Mouse (Mus musculus): ENCODE results near the gene Sh2b2. TPM values are rescaled to one million over a fixed set of nuclear protein-coding genes. Genes with fewer than 3 reads are reported as not detected.
A peak's percentile ranks its signal among the peaks of the same experiment; 100 is the strongest.

Sh2b2 gene
- 14.4 and 17.7 TPM in 2 replicates for polyA plus RNA-seq (2016; fragmentation: Nextera tagmentation; extraction: Ambion mirVana)

DNA sequence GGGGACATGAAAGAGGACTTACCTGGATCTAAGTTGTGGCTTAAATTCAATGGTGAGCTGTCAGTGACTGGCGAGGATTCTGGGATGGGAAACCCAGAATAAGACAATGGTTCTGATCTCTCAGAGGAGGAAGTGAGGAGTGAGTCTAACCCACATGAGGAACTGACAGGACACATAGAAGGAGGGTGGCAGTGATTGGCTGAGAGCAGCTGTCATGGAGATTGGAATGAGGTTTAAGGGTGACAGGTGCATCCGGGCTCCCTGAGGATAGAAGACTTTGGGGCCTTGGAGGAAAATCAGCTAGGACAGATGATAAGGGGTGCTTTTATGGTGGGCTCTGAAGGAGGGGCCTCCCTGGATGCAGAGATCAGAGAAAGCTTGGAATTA is at the start of gene Sh2b2:
TSS of gene Sh2b2 (minus strand) at position 105 of the 387 bp plus-strand sequence.
- WGBS = 88% methylated on average over 2 of the region's 2 CpGs
- peak within 1 kb of the TSS; percentile 88 for H3K27ac ChIP-seq

DNA sequence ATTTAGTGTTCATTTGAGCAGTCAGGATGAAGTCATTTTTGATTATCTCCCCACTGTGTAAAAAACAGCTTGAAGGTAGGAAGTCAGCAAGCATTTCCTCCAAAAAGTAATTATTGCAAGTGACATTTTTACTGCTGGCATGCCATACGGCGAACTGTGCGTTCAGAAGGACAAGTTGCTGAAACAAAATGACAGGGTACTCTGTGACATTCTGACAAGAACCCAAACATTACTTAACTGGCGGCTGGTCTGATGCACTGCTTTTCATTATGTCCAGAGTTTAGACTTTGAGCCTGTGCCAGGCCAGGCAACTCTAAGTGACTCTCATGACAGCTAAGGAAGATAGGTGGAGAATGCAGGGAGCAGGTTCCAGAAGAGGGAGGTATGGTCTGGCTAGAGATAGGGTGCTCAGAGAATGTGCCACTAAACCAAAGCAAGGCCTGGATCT is 46.6 kb upstream of the Sh2b2 start:
- H3K27ac ChIP-seq = no peak overlapping the region
- 83% methylated on average over 4 of the region's 4 CpGs for WGBS
- H3K4me3 ChIP-seq = no peak overlapping the region
- no peaks in the 10 kb centered on the region for H3K27me3 ChIP-seq (ENCODE audit: low read depth, poor library complexity, severe bottlenecking)
- H3K4me1 ChIP-seq = no peaks in the 10 kb centered on the region
- no peaks in the 10 kb centered on the region for H3K9me3 ChIP-seq (replicated peaks)
- no peak for DNase-seq (ENCODE audit: low spot score)
- H3K36me3 ChIP-seq = peaks cover 83% of the 10 kb centered on the region

More for the DNA sequence above, at the start of gene Sh2b2:
- Histone ChIP-seq H3K4me3 (peak within 1 kb of the TSS; percentile 72), H3K27me3 (ENCODE audit: low read depth, poor library complexity, severe bottlenecking) (no peaks in the 10 kb centered on the region), H3K9me3 (replicated peaks) (no peaks in the 10 kb centered on the region), H3K36me3 (peaks cover 8% of the 10 kb centered on the region), H3K4me1 (peaks cover 43% of the 10 kb centered on the region)
- no peak for DNase-seq (ENCODE audit: low spot score)

DNA sequence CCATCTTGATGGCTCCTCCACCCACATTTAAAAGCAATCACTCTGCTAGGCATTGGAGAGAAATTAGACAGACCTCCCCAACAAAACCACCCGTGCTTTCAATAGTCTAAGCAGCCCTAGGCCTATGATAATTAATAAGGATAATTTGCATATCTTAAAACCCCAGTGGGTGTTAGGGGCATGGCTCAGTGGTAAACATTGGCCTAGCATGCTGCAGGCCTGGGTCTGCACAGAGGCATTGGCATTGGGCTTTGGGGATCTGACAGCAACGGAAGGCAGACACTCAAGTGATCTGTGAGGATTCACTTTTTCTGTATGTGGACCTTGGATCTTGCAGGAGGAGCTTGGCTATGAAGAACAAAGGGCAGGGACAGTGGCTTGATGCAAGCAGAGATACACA is 46.0 kb upstream of the Sh2b2 start:
- no peak for DNase-seq (ENCODE audit: low spot score)
- H3K27ac ChIP-seq = no peak overlapping the region
- H3K4me3 ChIP-seq = no peak overlapping the region
- H3K36me3 ChIP-seq = peaks cover 83% of the 10 kb centered on the region
- 88% methylated on average over 2 of the region's 2 CpGs for WGBS
- H3K9me3 ChIP-seq (replicated peaks) = no peaks in the 10 kb centered on the region
- no peaks in the 10 kb centered on the region for H3K4me1 ChIP-seq
- no peaks in the 10 kb centered on the region for H3K27me3 ChIP-seq (ENCODE audit: low read depth, poor library complexity, severe bottlenecking)

DNA sequence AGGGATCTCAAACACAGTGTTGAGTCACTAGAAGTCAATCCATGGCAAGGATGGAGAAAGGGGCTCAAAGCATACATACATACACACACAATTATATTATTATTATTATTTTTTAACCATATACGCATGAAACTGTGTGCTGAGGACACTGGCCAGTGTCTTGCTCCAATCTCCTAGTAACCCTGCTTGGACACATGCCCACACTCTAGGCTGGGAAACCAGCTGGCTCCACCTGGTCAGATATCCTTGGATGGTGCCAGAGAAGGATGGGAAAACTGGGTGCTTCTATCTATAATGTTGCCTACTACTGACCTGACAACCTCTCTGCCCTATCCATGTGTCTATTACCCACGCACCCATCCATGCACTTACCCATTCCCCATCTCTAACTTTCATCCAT is 45.2 kb upstream of the Sh2b2 start:
- Histone ChIP-seq H3K4me3 (no peak overlapping the region), H3K27me3 (ENCODE audit: low read depth, poor library complexity, severe bottlenecking) (no peaks in the 10 kb centered on the region), H3K4me1 (no peaks in the 10 kb centered on the region), H3K9me3 (replicated peaks) (no peaks in the 10 kb centered on the region), H3K36me3 (peaks cover 83% of the 10 kb centered on the region), H3K27ac (no peak overlapping the region)
- 94% methylated on average over 2 of the region's 2 CpGs for WGBS
- no peak for DNase-seq (ENCODE audit: low spot score)

DNA sequence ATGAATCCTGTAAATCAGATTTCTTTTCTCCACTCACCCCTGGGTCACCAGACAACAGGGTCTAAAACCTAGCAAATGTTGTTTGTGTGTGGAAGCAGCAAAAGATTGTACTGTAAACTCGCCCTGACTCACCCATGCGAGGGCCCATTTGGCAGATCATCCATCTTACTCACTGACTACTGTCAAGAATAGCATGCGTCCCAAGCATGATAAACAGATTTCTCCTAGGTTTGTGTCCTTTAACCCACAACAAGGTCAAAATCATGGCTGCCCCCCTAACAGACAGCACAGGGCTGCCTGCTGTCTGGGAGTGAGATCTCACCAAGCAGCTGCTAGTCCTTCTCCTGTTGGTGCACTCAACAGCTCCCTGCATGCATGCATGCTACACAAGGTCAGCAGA is 43.4 kb upstream of the Sh2b2 start:
- no peak overlapping the region for H3K27ac ChIP-seq
- H3K9me3 ChIP-seq (replicated peaks) = no peaks in the 10 kb centered on the region
- no peak for DNase-seq (ENCODE audit: low spot score)
- H3K4me3 ChIP-seq = no peak overlapping the region
- no peaks in the 10 kb centered on the region for H3K4me1 ChIP-seq
- 80% methylated on average over 3 of the region's 3 CpGs for WGBS
- H3K36me3 ChIP-seq = peaks cover 84% of the 10 kb centered on the region
- H3K27me3 ChIP-seq (ENCODE audit: low read depth, poor library complexity, severe bottlenecking) = no peaks in the 10 kb centered on the region

DNA sequence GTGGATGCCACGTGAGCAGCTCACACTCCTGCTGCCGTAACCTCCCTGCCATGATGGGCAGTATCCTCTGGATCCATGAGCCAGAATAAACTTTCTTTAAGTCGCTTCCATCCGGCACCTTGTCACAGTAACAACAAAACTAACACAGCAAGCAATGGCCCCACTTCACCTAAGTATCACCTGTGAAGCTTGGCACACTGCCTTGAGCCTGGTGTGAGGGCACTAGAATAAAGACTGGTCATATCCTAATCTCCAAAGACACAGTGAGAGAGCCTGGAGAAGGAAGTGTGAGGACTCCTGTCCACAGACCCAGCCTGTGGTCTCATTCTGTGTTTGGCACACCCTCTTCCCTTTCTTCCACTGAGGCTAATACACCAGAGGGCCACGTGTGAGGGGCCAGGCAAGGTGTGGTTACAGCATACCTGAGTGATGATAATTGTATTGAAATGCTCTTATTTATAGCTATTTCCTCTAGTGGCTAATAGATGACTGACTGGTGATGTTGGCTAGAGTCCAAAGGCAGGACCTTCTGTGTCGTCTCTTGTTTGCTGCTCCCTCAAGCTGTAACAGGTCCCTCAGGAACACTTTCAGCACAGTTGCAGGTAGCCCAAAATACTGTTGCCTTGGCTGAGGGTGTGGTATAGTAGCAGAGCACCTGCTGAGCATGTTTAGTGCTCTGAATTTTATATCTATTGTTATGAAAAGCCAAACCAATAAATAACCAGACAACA is 42.2 kb upstream of the Sh2b2 start:
- Histone ChIP-seq H3K4me3 (no peak overlapping the region), H3K9me3 (replicated peaks) (no peaks in the 10 kb centered on the region), H3K27ac (no peak overlapping the region), H3K4me1 (no peaks in the 10 kb centered on the region), H3K36me3 (peaks cover 86% of the 10 kb centered on the region), H3K27me3 (ENCODE audit: low read depth, poor library complexity, severe bottlenecking) (no peaks in the 10 kb centered on the region)
- DNase-seq (ENCODE audit: low spot score) = no peak
- WGBS = 88% methylated on average over 6 of the region's 6 CpGs

DNA sequence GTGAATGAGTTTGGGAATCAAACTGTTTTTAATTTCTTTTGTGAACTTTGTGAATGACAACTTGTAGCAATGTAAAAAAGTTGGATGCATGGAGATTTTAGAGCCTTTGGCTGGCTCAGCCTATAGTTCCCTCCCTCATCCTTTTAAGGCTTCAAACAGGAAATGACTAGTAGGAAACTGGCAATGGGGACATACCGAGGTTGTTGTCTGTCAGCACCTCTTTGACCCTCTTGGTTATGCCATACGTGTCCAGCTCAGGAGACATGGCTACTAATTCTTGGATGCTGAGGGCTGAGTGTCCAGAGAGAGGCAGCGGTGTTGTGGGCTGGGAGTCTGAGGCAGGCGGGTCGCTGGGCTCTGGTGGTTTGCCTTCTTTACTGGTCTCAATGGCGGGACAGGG is 40.2 kb upstream of the Sh2b2 start:
- H3K4me1 ChIP-seq = no peaks in the 10 kb centered on the region
- H3K27me3 ChIP-seq (ENCODE audit: low read depth, poor library complexity, severe bottlenecking) = no peaks in the 10 kb centered on the region
- no peak overlapping the region for H3K4me3 ChIP-seq
- peaks cover 89% of the 10 kb centered on the region for H3K36me3 ChIP-seq
- DNase-seq (ENCODE audit: low spot score) = no peak
- no peak overlapping the region for H3K27ac ChIP-seq
- no peaks in the 10 kb centered on the region for H3K9me3 ChIP-seq (replicated peaks)
- 84% methylated on average over 6 of the region's 6 CpGs for WGBS

DNA sequence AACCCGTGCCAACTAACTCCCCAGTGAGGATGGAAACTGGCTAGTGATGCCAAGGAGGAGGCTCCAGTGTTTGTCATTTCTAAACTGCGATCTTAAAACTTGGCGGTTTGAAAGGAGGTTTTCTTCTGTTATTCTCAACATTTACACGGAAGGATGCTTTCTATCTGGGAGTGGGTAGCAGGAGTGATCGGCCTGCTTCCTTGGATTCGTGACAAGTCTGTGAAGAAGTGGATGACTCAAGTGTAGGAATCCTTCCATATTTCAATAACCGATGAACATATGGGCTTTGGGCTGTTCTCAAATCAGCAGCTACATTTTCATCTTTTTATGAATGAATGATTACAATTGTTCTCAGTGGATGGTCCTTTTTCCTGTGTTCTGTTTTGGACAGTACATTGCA is 38.8 kb upstream of the Sh2b2 start:
- Histone ChIP-seq H3K27ac (no peak overlapping the region), H3K27me3 (ENCODE audit: low read depth, poor library complexity, severe bottlenecking) (no peaks in the 10 kb centered on the region), H3K4me1 (no peaks in the 10 kb centered on the region), H3K9me3 (replicated peaks) (no peaks in the 10 kb centered on the region), H3K36me3 (peaks cover 88% of the 10 kb centered on the region), H3K4me3 (no peak overlapping the region)
- no peak for DNase-seq (ENCODE audit: low spot score)
- 96% methylated on average over 7 of the region's 7 CpGs for WGBS

DNA sequence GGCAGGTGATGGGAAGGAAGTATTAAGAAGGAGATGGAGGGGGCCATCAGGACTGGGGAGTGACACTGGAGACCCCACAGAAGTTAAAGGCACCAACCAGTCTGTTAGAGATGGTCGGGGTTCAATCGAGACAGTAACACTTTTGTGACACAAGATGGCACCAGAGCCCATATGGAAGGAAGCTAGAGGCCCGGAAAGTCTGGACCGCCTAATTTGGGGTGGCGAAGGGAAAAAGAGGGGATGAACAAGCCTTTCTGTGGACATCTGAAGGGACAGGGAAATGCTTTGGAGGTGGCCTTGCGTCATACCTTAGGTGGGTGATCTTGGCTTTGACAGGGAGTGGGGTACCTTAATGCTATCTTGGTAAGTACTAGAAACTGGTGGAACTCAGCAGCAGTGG is 35.0 kb upstream of the Sh2b2 start:
- Histone ChIP-seq H3K36me3 (peaks cover 97% of the 10 kb centered on the region), H3K27ac (no peak overlapping the region), H3K4me1 (no peaks in the 10 kb centered on the region), H3K27me3 (ENCODE audit: low read depth, poor library complexity, severe bottlenecking) (no peaks in the 10 kb centered on the region), H3K4me3 (no peak overlapping the region), H3K9me3 (replicated peaks) (no peaks in the 10 kb centered on the region)
- DNase-seq (ENCODE audit: low spot score) = peak; percentile 33
- 68% methylated on average over 6 of the region's 6 CpGs for WGBS

DNA sequence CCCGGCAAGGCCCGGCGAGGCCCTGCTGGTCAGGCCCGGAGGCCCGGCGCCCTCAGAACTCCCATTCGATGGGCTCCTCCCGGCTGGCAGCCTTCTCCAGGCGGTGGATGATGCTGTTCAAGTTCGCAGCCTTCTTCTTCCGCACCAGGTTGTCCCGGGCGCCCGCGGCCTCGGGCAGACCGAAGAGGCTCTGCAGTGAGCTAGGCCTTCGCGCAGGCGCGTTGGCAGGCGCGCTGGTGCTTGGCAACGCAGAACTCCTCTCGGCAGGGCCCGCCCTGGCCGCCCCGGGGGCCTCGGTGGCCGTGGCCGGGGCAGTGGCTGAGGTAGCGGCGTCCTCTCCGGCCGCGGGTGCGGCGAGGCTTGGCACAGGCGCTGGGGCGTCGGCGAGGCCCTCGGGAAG is 28.4 kb upstream of the Sh2b2 start:
- DNase-seq (ENCODE audit: low spot score) = no peak
- H3K27ac ChIP-seq = no peak overlapping the region; the same call in 1 of the 2 replicates
- WGBS = 92% methylated on average over 43 of the region's 43 CpGs
- H3K4me3 ChIP-seq = no peak overlapping the region
- no peaks in the 10 kb centered on the region for H3K27me3 ChIP-seq (ENCODE audit: low read depth, poor library complexity, severe bottlenecking)
- peaks cover 77% of the 10 kb centered on the region for H3K36me3 ChIP-seq
- peaks cover 8% of the 10 kb centered on the region; the same call in 1 of the 2 replicates for H3K4me1 ChIP-seq
- H3K9me3 ChIP-seq (replicated peaks) = no peaks in the 10 kb centered on the region

DNA sequence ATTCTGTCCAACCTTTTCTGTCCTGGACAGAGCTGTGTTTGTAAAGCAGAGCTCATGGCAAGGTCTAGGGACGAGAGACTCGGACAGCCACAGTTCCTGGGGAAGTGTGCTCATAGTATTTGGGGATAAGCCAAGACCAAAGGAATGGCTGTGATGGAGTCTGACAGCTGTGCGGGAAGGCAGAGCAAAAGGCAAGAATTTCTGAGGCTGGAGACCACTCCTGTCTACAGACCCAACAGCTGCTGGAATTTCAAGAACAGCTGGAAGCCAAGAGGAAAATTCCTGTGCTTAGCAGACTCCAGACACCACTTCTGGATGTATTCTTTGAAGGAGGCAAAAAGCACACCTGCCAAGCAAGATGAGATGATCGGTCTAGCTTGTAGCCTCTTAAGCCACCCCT is 23.6 kb upstream of the Sh2b2 start:
- no peak overlapping the region for H3K4me3 ChIP-seq
- WGBS = 91% methylated on average over 4 of the region's 4 CpGs
- peaks cover 11% of the 10 kb centered on the region; the same call in 1 of the 2 replicates for H3K4me1 ChIP-seq
- DNase-seq (ENCODE audit: low spot score) = no peak
- no peak overlapping the region for H3K27ac ChIP-seq
- H3K27me3 ChIP-seq (ENCODE audit: low read depth, poor library complexity, severe bottlenecking) = no peaks in the 10 kb centered on the region
- no peaks in the 10 kb centered on the region for H3K9me3 ChIP-seq (replicated peaks)
- H3K36me3 ChIP-seq = peaks cover 29% of the 10 kb centered on the region

DNA sequence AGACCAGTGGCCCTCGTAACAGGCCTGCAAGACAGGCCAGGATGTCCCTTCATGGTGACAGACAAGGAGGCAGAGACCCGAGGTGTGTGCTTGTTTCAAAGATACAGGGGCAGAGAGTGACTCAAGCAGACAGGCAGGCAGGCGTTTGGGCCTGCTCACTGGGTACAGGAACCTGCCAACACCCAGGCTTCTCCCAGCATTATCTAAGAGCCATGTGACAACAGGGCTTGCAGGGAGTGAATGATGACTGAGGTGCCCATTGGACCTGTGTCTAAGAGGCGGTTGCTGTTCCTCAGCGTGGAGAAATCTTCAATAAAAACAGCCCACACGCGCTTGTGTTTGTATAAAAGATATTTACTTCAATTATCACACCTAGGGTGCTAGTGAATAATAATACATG is 19.7 kb upstream of the Sh2b2 start:
- 82% methylated on average over 7 of the region's 7 CpGs for WGBS
- Histone ChIP-seq H3K36me3 (peaks cover 4% of the 10 kb centered on the region; the same call in 1 of the 2 replicates), H3K27me3 (ENCODE audit: low read depth, poor library complexity, severe bottlenecking) (no peaks in the 10 kb centered on the region), H3K4me3 (no peak overlapping the region), H3K9me3 (replicated peaks) (no peaks in the 10 kb centered on the region), H3K4me1 (peaks cover 11% of the 10 kb centered on the region; the same call in 1 of the 2 replicates), H3K27ac (no peak overlapping the region)
- no peak for DNase-seq (ENCODE audit: low spot score)

DNA sequence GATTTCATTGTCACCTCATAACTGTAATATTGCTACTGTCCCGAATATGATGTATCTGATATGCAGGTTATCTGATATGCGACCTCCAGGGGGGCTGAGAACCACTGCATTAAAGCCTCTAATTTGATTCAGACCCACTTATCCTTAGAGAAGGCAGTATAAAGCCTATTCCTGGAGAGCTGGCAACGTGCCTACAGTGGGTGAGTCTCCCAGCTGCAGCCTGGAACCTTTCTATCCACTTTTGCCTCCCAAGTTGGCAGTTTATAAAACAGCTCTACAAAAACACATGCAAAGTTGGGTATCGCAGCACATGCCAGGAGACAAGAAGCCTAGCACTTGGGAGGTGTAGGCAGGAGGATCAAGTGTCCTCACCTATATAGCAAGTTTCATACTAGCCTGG is 17.0 kb upstream of the Sh2b2 start:
- H3K4me1 ChIP-seq = peaks cover 13% of the 10 kb centered on the region
- 89% methylated on average over 4 of the region's 4 CpGs for WGBS
- H3K4me3 ChIP-seq = no peak overlapping the region

More for the DNA sequence above, 17.0 kb upstream of the Sh2b2 start:
- Histone ChIP-seq H3K27ac (no peak overlapping the region), H3K27me3 (ENCODE audit: low read depth, poor library complexity, severe bottlenecking) (no peaks in the 10 kb centered on the region), H3K9me3 (replicated peaks) (no peaks in the 10 kb centered on the region), H3K36me3 (no peaks in the 10 kb centered on the region)
- DNase-seq (ENCODE audit: low spot score) = no peak
